Mouse (Mus musculus) lung, adult 2 months (tissue): ENCODE results near the gene Rab25.

ENCODE experiments used
- CTCF ChIP-seq: fragments of 200-500 bp; IDR thresholded peaks from 2 replicates; pipeline ENCODE4 v1.5.1; 2011; ENCODE audit warnings: mild to moderate bottlenecking, low read length, control low read depth; ENCODE audit not compliant: insufficient read depth
- POLR2A ChIP-seq: fragments of 200-500 bp; IDR thresholded peaks from 2 replicates; pipeline ENCODE4 v1.6.1; 2011; ENCODE audit warnings: low read depth, mild to moderate bottlenecking, control low read depth, low read length, borderline replicate concordance; ENCODE audit errors: extremely low read depth

GRCm38 (mm10) chr3:88526157-88527131, 21.7 kb downstream of the Rab25 start:
- peak; percentile 99 for TF ChIP-seq CTCF
- no peak for TF ChIP-seq POLR2A
